Mouse (Mus musculus) ES-E14 (cell line): ENCODE results near the gene Prpf31.

Experiments
- CHD2 ChIP-seq: IDR thresholded peaks from 2 replicates; pipeline ENCODE4 v1.6.1; 2014; ENCODE audit warnings: mild to moderate bottlenecking, low read depth, low read length, inconsistent platforms
- HCFC1 ChIP-seq: IDR thresholded peaks from 2 replicates; pipeline ENCODE4 v1.6.1; 2012; ENCODE audit warnings: low read length, inconsistent platforms, borderline replicate concordance; ENCODE audit not compliant: insufficient read depth
- MAFK ChIP-seq: IDR thresholded peaks from 2 replicates; pipeline ENCODE4 v1.6.1; 2014; ENCODE audit warnings: mild to moderate bottlenecking, low read depth, low read length, inconsistent platforms; ENCODE audit not compliant: insufficient read depth
- ZC3H11A ChIP-seq: IDR thresholded peaks from 2 replicates; pipeline ENCODE4 v1.6.1; 2012; ENCODE audit warnings: low read depth, mild to moderate bottlenecking, inconsistent platforms, low read length, borderline replicate concordance
- ZNF384 ChIP-seq: IDR thresholded peaks from 2 replicates; pipeline ENCODE4 v1.6.1; 2012; ENCODE audit warnings: low read depth, low read length, inconsistent platforms

- TF ChIP-seq ZNF384 (no peak), CHD2 (no peak), ZC3H11A (peak; percentile 58; the same call in 1 of the 2 replicates), HCFC1 (no peak; the same call in 1 of the 2 replicates), MAFK (no peak)
Observed at GRCm38 (mm10) chr7:3606798-3607197, 23.0 kb upstream of the Prpf31 start.
